Mouse (Mus musculus): Measurements from ENCODE around the gene Ret.

Gene Ret

DNA sequence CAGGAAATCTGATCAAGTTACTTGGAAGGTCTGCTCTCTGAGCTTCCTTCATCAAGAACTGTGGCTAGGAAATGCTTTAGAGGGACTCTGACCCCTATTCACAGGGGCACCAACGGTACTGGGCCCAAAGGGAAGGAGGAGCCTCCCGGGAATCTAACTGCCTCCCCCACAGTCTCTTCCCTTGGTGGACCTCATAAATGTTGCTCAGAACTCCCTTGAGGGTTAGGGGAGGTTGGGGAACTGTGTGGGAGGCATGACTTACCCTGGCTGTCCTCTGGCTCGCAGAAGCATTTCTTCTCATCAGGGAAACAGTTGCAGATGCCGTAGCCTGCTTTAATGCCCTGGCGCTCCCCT is 23.6 kb downstream of the Ret start:
- no peak for DNase-seq (ENCODE audit: low spot score)

DNA sequence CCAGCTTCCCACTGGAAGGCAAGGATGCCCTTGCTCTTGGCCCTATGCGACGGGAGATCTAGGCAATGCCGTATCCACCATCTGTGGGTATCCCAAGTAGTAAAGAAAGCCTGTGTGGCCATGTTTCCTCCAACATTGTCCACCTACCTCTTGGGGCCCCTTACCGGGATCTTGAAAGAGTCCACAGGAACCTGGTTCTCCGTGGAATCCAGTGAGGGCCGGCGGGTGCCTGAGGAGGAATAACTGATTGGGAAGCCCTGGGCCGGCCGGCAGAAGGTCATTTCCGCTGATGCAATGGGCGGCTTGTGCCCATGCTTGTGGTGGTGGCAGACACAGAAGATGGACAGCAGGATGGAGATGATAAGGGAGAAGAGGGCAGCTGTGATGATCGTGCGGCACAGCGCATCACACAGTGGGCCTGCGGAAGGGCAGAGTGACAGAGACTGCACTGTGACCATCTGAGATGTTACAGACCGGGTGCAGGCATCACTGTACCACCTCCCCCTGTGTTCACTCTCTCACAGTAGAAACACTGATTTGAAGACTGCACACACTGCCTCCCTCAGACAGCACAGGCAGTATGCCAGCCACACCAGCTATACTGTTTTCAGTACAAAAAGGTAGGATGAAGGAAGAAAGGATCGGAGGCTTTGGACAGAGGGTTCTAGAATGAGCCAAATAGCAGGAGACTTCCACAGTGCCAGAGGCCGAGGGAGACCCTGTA is 24.1 kb downstream of the Ret start:
- DNase-seq (ENCODE audit: low spot score), result no peak

DNA sequence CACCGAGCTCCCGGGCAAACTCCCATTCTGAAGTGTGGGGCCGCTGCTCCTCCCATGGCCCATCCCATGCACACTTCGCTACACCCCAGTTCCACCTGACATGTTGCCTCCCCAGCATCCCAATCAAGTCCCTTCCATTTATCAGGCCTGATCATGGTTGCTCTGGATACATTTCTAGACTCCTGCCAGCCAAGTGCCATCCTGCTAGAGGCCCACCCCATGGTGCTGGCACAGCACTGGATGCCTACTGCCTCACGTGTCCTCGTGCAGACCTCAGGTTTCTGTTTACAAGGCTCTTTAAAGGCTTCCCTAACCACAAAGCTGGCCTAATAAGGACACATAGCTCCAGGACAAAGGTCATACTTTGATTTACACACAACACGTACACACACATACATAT is 26.1 kb downstream of the Ret start:
- no peak for DNase-seq (ENCODE audit: low spot score)

DNA sequence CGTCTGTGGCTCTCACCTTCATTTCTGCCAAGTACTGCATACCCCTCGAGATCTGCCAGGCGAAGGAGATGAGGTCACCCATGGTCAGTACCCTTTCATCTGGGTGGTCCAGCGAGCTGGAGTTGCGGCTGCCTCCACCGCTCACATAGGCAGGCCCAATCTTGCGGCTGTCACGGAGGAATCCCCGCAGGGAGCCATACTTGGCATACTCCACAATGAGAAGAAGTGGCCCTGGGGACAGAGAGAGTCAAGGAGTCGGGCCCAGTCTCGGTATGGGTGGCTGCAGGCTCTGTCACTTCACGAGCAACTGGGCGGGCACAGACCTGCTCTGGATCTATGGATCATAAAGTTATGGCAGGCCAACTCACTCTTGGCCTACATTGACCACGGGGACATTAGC is 29.4 kb downstream of the Ret start:
- no peak for DNase-seq (ENCODE audit: low spot score)

DNA sequence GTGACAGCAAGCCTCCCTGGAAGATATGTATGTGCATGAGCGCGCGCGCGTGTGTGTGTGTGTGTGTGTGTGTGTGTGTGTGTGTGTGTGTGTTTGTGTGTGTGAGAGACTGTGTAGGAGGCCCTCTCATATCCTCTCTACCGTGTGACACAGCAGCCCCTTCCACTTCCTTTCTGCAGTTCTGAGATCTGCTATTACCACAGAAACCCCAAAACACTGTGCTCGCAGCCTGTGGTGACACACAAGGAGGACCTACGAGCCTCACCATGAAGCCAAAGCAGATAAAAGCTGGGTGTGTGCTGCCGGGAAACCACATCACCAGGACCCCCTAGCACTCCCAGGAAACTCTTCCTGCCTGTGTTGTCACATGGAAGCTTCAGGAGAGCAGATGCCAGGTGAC is 30.5 kb downstream of the Ret start:
- no peak for DNase-seq (ENCODE audit: low spot score)

DNA sequence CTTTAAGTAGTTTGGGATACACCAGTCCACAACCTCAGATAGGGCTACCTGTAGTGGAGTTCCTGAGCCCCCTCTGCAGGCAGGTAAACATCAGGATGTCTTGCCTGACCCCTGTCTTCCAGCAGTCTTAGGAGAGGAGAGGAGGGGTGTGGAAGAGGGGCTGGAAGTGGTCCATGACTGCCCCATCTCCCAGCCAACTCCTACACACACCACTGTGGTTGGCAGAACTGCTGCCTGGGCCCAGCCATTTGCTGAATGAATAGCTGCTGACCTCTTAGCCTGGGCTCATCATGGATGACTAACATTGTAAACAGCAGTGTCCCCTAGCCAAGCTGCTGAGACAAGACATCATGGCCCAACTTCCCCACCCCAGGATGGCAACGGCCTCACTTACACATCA is 32.0 kb downstream of the Ret start:
- no peak for DNase-seq (ENCODE audit: low spot score)

DNA sequence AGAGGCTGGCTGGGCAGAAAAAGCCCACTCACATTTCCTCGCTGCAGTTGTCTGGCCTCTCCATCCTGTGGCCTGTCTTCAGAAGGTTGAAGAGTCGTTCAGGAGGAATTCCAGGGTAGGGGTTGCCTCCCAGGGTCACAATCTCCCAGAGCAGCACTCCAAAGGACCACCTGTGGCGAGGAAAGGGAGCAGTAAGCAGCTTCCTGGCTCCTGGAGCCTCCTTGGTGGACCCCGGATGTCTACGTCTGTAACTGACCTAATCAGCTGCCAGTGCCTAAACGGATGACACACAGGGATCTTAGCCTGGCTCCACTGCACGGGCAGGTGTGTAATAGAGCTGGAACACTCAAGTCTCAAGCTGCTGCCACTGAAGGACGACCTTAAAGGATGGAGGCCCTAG is 32.8 kb downstream of the Ret start:
- no peak for DNase-seq (ENCODE audit: low spot score)

DNA sequence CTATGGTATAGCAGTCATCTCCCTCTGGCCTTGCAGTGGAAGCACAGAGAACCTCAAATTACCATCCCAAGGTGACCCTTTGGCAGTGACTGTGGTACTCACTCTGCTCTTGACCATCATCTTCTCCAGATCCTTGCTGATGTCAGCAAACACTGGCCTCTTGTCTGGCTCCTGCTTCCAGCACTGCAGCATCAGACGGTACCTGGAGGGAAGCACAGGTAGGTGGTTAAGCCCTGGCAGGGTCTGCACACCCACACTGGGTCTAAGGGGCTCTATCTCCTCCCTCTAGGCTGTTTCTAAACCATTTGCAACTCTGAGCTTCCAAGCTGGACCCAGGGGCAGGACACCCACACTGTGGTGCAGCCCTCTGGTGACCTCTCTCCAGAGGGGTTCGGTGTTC is 34.4 kb downstream of the Ret start:
- no peak for DNase-seq (ENCODE audit: low spot score)

DNA sequence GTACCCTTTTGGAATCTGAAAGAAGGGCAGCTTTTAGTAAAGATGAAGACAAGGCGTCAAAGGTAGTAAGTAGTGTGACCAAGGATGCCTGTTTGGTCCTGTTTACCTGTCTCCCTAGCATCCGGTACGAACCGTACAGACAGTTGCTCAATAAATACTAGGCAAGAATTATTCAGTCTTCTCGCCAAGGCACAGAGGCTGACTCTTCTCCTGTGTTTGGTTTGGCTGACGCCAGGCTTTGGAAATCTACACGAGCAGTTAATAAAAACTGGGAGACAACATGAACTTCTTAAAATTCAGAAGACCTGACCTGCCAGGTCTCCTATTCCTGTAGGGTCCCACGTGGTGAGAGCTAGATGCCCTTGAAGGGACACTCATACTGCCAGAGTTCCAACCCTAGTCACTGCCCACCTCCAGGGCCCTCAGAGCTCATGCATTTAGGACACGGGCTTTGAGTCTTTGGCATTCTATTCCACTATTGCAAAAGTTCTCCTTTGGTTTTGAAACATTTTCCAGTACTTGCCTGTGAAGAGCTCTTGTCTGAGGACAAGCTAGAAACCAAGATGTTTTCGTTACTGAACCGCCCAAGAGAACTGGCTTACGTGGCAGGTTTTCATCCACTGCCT is 34.9 kb downstream of the Ret start:
- peak; percentile 65 for DNase-seq (ENCODE audit: low spot score)

DNA sequence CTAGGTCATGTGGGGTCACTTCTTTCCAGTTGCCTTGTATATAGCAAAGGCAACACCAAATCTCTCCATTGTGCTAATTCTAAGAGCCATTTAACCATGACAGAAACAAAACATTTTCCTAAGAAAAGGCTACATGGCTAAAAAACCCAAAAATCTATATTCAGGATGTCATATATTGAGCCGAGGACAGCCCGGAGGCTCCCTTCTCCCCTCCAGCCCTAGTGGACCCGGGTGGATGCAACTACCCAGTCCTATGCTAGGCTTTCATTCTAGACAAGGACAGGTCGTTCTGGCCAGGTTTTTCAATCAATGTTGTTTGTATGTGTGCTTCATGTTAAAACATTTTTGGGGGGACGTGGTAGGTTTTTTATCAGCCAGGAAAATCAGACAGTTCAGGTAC is 44.4 kb downstream of the Ret start:
- DNase-seq (ENCODE audit: low spot score), result no peak

DNA sequence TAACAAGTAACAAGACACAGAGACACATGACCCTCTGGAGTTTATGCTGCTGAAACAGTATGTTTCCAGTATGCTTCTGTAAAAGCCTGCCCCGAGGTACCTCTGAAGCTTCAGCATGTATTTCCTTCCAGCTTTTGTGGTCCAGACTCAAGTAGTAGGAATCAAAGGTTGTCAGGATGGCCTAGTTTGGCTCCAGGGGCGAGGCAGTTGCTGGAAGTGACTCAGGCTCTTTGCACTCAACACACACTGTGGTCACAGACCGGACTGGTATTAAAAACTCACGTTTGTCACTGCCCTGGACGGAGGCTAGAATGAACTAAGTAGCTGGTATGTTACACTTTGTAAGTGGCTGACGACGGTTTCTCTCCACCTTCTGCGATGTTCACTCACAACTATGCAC is 46.5 kb downstream of the Ret start:
- DNase-seq (ENCODE audit: low spot score), result no peak

DNA sequence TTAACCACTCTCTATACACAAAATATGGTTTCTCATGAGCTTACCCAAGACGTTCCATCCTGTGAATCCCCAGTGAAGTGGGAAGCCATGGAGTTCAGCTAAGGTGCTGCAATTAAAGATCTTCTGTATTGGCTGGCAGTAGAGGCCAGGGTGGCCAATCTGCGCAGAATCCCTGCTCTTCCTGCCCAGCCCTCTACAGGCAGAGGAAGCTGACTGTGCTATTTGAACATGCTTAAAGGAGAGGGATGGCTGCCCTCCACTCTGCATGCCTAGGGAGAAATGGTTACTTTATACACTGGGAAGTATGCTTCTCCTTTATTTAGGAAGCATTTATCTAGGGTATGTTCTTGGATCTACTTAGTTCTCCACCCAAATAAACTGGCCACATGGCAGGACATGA is 47.0 kb downstream of the Ret start:
- DNase-seq (ENCODE audit: low spot score), result no peak

DNA sequence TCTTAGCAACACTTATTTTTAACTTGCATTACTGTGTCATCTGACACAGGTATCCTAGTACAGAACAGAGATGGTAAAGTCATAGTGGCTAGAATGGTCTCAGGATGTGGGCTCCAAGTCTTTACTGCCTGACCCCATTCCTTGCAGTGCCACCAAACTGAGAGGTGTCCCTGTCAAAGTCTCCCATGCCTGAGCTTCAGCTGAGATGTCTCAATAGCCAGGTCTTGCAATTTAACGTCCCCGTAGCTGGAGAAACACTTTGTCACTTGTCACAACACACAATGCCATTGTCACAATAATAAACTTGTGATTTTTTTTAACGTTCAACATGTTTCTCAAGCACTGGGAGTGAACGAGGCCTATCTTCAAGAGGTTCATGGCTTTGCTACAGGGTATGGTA is 47.4 kb downstream of the Ret start:
- DNase-seq (ENCODE audit: low spot score), result no peak

DNA sequence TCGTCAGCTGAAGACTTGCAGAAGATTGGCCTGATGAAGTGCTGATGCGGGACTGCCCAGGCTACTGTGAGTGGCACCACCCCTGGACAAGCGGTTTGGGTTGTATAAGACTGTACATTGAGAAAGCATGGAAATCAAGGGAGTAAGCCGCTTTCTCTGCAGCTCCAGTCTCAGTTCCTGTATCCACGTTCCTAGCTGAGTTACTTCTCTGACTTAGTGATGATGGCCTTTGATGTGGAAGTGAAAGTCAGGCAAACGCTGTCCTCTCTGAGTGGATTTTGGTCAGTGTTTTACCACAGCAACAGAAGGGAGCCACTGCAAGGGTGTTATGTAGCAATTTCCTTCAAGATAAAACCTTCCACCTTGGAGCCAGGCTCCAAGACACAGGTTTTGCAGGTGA is 56.6 kb downstream of the Ret start:
- no peak for DNase-seq (ENCODE audit: low spot score)

DNA sequence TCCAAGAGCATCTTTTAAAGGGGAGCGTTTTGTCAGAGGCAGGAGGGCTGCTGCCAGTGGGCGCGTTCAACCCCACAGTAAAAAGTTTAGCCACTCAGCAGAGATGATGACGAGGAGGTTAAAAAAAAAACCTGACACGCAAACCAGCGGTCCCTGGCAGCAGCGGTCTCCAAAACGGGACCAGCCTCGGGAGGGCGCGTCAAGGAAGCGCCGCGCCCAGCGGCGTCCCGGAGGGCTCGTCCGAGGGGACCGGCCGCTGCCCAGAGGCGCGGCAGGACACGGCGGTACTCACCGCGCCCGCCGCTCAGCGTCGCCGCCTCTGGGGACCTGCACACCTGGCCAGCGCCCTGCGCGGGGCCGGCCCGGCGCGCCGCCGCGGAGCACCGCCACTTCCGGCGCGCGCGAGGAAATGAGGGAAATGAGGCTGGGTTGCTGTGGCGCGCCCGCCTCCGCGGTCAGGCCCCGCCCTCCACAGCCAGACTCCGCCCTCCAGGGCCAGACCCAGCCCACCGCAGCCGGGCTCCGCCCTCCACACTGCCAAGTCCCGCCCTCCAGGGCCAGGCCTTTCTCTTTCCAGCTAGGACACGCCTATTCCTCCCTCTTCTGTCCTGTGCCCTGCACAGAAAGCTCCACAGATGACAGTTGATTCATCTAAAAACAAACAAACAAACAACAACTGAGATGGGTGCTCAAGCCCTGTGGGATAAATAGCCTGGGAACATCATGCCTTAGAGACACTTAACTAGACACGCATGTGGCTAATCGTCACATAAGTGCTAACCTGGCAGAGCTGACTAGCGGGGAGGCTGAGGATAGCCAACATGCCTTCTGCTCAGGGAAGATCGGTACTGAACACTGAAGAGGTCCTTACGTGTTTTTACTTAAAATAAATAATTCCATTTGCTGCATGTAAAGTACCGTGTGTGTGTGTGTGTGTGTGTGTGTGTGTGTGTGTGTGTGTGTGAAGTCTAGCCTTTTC is 58.5 kb downstream of the Ret start, which contains the start of gene Csgalnact2:
Gene Csgalnact2, minus strand, starts transcription at position 410 of the 979 bp plus-strand sequence.
- DNase-seq (ENCODE audit: low spot score), result peak; percentile 96

DNA sequence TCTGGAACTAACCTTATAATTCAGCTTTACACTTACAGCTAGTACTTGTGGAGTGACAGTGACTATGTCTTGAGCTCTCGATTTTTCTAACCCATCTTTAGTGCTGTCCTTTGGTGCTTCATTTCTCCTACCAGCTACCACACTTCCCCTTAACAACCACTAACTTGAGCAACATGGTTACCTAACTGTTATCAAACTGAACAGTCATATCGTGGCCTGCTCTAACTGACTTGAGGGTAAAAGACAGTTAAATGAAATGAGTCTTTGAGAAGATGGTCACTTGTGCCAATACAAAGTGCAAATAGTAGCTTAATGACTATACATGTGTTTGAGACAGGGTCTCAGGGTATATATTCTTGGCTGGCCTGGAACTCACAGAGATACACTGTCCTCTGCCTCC is 60.4 kb downstream of the Ret start:
- no peak for DNase-seq (ENCODE audit: low spot score)

DNA sequence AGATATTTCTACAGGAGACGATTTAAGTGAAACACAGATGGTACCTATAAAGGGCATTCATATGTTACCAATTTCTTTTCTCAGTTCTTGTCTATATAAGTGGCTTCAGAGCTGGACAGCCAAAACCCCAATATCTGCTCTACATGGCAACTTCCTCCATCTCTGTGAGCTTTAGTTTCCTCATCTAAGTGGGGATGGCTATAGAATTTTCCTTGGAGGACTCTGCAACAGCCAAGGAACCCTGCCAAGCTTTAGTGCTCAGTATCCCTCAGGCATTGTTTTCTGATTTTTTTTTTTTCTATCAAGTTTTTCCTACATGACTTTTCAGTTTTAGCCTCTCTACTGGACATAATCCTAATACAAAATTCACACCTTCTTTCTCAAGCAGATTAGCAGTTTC is 63.1 kb downstream of the Ret start:
- no peak for DNase-seq (ENCODE audit: low spot score)

DNA sequence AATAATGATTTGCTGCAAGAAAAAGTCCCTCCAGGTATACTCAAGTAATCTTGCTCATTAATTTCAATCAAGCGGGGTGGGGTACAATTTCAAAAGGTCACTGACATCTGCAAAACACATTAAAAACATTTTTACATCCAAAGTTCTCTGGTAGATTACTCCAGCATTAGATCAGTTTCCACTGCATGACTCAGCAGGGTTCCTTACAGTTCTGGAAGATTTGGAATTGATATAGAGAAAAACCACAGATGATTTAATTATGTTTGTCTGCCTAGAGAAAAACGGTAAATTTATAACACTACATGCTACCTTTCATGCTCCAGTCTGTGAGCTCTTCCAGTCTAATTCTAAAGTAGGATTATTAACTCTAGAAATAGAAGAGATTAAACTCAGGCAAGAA is 67.5 kb downstream of the Ret start:
- no peak for DNase-seq (ENCODE audit: low spot score)

DNA sequence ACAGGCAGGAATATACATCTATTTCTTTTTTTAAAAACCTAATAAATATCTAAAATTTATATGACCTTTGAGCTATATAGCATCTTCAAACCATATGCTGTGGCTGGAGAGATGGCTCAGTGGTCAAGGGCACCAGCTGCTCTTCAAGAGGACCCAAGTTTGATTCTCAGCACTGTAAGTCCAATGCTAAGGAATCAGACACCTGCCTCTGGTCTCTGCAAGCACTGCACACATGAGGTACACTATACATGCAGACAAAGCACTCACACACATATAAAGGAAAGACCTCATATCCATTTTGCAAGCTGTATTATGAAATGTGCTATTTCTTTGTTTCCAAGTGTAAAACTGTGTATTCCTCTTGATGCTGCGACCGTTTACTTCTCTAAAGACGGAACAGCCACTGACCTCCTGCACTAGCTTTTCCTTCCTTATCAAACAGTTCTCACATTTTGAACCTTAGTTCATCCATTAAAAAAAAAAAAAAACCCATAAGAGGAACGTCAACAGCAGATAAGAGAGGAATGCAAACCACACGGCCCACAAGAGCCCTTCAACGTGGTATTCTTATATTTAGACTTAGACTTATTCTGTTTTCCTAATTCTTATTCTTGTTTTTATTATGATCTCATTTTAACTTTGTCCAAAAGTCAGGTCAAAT is 69.6 kb downstream of the Ret start:
- DNase-seq (ENCODE audit: low spot score), result no peak

DNA sequence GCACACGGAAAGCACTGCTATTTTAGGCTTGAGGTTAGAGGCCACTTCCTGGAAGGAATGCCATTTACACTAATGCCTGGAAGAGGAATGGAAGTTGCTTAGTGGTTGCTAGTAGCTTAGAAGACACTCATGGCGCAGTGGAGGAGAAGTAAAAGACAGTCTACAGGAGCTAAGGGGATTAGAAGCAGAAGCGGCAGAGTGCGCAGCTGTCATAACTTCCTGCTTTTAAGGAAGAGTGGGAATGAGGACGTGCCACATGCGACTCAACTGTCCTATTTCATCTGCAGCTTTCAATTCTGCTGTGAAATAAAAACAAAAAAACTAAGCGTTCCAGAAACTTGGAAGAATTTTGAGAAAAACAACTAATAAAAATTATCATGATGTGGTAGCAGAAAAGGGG is 70.3 kb downstream of the Ret start:
- DNase-seq (ENCODE audit: low spot score), result no peak

DNA sequence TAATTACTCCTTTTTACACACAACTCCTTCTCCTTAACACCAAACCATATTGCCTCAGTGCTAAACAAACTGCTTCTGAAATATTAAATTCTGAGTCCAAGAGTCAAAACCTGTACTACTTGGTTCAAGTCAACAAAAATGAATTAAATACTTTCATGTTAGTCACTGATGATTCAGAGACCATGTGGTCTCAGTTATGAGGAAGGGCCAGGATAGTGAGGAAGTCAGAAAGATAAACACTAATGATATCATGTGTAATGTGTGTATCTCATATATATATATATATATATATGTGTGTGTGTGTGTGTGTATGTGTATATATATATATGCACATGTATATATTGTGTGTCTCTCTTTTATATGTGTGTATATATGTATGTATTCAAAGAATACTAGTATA is 70.9 kb downstream of the Ret start:
- no peak for DNase-seq (ENCODE audit: low spot score)

DNA sequence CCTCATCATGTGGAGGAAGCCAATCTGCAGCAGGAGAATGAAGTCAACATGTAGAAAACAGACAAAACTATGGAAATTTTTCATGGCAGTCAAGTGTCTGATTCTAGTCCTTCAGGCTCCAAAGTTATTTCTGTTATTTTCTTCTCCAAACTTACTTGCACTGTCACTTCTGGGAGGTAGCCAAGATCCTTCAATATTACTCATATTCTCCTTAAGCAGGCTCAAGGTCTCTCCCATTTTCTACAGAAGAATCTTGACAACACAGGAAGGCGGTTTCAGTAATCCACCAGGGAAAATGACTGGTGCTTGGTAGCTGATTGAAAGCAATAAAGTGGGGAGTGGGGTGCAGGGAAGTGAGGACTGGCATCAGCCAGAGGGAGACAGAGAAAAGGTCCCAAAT is 74.8 kb downstream of the Ret start:
- peak; percentile 89 for DNase-seq (ENCODE audit: low spot score)

DNA sequence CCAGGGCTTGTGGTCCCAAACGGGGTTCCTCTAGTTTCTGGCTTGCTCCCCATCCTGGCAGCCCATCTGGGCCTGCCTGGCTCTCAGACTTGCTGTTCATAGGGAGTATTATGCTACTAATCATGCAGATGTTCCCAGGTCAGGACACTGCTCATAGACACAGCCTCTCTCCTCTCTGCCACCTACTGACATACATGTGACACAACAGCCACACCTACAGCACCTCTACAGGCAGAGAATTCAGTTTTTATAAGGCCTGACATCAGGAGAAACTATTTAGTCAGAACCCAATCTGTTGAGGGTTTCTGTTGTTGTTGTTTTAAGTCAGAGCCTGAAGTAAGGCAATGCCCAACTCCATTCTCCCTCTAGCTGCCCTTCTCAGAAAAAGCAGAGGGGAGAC is 85.7 kb downstream of the Ret start:
- DNase-seq (ENCODE audit: low spot score), result no peak

Measured in adipocyte (in vitro differentiated cells).